Mouse (Mus musculus) heart, adult 10 weeks (tissue): ENCODE measurements around the gene Ly6g6e. TPM values are rescaled to one million over a fixed set of nuclear protein-coding genes. Genes with fewer than 3 reads are reported as not detected.

Source experiments
- polyA plus RNA-seq: library from polyadenylated mRNA; stranded (reverse); fragments of 350-450 nt; fragmentation: Illumina TruSeq; extraction: RNeasy Lipid Tissue Mini Kit (QIAGEN cat#74804); gene quantifications from one replicate; pipeline ENCODE4 v1.2.3, GENCODE M21; 2014; ENCODE audit warnings: low read depth, low replicate concordance

Ly6g6e gene
- polyA plus RNA-seq, 1 experiment from 2014 or later, result not detected

Other genes with a start within 250 kb of the Ly6g6e start
- gene Stk19, start 240.0 kb upstream of the Ly6g6e start, polyA plus RNA-seq, result 15.7 TPM
- 18.6 TPM for gene Dxo, start 239.9 kb upstream of the Ly6g6e start, polyA plus RNA-seq
- gene Skiv2l, start 226.7 kb upstream of the Ly6g6e start, polyA plus RNA-seq, result 20.6 TPM
- 20.1 TPM for gene Nelfe, start 226.5 kb upstream of the Ly6g6e start, polyA plus RNA-seq
- 3.5 TPM for gene Cfb, start 214.4 kb upstream of the Ly6g6e start, polyA plus RNA-seq
- gene Zbtb12, start 197.4 kb upstream of the Ly6g6e start, polyA plus RNA-seq, result 11.8 TPM
- gene Gm20547, start 194.9 kb upstream of the Ly6g6e start, polyA plus RNA-seq, result not detected
- 5.3 TPM for gene C2, start 178.6 kb upstream of the Ly6g6e start, polyA plus RNA-seq
- 40.6 TPM for gene Ehmt2, start 178.4 kb upstream of the Ly6g6e start, polyA plus RNA-seq
- not detected for gene Slc44a4, start 162.4 kb upstream of the Ly6g6e start, polyA plus RNA-seq
- gene Neu1, start 145.6 kb upstream of the Ly6g6e start, polyA plus RNA-seq, result 18.6 TPM
- 7.8 TPM for gene Hspa1b, start 117.7 kb upstream of the Ly6g6e start, polyA plus RNA-seq
- gene Gm20481, start 107.0 kb upstream of the Ly6g6e start, polyA plus RNA-seq, result not detected
- gene Hspa1a, start 104.7 kb upstream of the Ly6g6e start, polyA plus RNA-seq, result 10.2 TPM
- gene Hspa1l, start 104.2 kb upstream of the Ly6g6e start, polyA plus RNA-seq, result 9.2 TPM
- 17.0 TPM for gene Lsm2, start 95.0 kb upstream of the Ly6g6e start, polyA plus RNA-seq
- 20.7 TPM for gene Vars, start 75.9 kb upstream of the Ly6g6e start, polyA plus RNA-seq
- gene Vwa7, start 60.3 kb upstream of the Ly6g6e start, polyA plus RNA-seq, result 6.5 TPM
- 0.58 TPM for gene Sapcd1, start 48.9 kb upstream of the Ly6g6e start, polyA plus RNA-seq
- 0.55 TPM for gene Msh5, start 30.2 kb upstream of the Ly6g6e start, polyA plus RNA-seq
- gene Clic1, start 26.9 kb upstream of the Ly6g6e start, polyA plus RNA-seq, result 50.4 TPM
- 33.4 TPM for gene Ddah2, start 17.9 kb upstream of the Ly6g6e start, polyA plus RNA-seq
- not detected for gene Ly6g6c, start 11.5 kb upstream of the Ly6g6e start, polyA plus RNA-seq
- not detected for gene Mpig6b, start 10.7 kb upstream of the Ly6g6e start, polyA plus RNA-seq
- not detected for gene Ly6g6d, start 1.2 kb downstream of the Ly6g6e start, polyA plus RNA-seq
- not detected for gene Ly6g6f, start 8.7 kb downstream of the Ly6g6e start, polyA plus RNA-seq
- 72.3 TPM for gene Abhd16a, start 12.4 kb downstream of the Ly6g6e start, polyA plus RNA-seq
- not detected for gene Ly6g5c, start 31.4 kb downstream of the Ly6g6e start, polyA plus RNA-seq
- gene Ly6g5b, start 38.5 kb downstream of the Ly6g6e start, polyA plus RNA-seq, result 0.39 TPM
- 17.0 TPM for gene Gpank1, start 44.6 kb downstream of the Ly6g6e start, polyA plus RNA-seq
- 145 TPM for gene Csnk2b, start 45.2 kb downstream of the Ly6g6e start, polyA plus RNA-seq
- gene D17H6S53E, start 49.5 kb downstream of the Ly6g6e start, polyA plus RNA-seq, result 22.9 TPM
- gene Apom, start 55.1 kb downstream of the Ly6g6e start, polyA plus RNA-seq, result not detected
- gene Bag6, start 58.3 kb downstream of the Ly6g6e start, polyA plus RNA-seq, result 122 TPM
- 139 TPM for gene Prrc2a, start 88.0 kb downstream of the Ly6g6e start, polyA plus RNA-seq
- gene Aif1, start 99.2 kb downstream of the Ly6g6e start, polyA plus RNA-seq, result 6.0 TPM
- 4.1 TPM for gene Lst1, start 111.5 kb downstream of the Ly6g6e start, polyA plus RNA-seq
- 0.68 TPM for gene Ltb, start 117.5 kb downstream of the Ly6g6e start, polyA plus RNA-seq
- gene Tnf, start 125.1 kb downstream of the Ly6g6e start, polyA plus RNA-seq, result 0.29 TPM
- not detected for gene Lta, start 128.4 kb downstream of the Ly6g6e start, polyA plus RNA-seq
- gene Gm16181, start 143.9 kb downstream of the Ly6g6e start, polyA plus RNA-seq, result 1.8 TPM
- gene Atp6v1g2, start 156.8 kb downstream of the Ly6g6e start, polyA plus RNA-seq, result 4.9 TPM
- 6.4 TPM for gene Nfkbil1, start 158.9 kb downstream of the Ly6g6e start, polyA plus RNA-seq
- gene Ddx39b, start 164.8 kb downstream of the Ly6g6e start, polyA plus RNA-seq, result 112 TPM
- gene H2-D1, start 185.8 kb downstream of the Ly6g6e start, polyA plus RNA-seq, result 162 TPM
- not detected for gene H2-Q1, start 243.5 kb downstream of the Ly6g6e start, polyA plus RNA-seq